Mouse (Mus musculus): ENCODE results near the gene Plxna1. TPM values are rescaled to one million over a fixed set of nuclear protein-coding genes. Genes with fewer than 3 reads are reported as not detected.

Plxna1 gene
- polyA plus RNA-seq, 2 experiments from 2014 or later, result 0.90 to 1.8 TPM

DNA sequence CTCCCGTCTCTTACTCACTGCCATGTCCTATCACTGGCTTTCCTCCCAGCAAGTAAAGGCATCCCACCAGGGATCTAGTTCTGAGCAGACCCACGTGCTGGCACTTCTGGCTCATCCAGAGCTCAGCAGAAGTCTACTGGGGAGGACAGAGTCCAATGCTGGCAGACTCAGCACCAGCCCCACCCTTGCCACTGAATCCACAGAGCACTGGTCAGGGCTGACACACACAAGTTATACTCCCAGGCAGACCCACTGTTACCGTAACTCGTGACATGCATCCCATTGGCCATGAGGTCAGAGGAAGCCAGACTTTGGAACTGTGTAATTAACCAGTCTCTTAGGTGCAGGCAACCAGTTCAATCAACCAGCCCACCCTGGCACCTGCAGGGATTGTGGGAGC, 33.8 kb downstream of the Plxna1 start:
- no peak for ATAC-seq

- ATAC-seq, result no peak
These were observed 34.5 kb downstream of the Plxna1 start for GRCm38 (mm10) chr6:89327746-89328491.

DNA sequence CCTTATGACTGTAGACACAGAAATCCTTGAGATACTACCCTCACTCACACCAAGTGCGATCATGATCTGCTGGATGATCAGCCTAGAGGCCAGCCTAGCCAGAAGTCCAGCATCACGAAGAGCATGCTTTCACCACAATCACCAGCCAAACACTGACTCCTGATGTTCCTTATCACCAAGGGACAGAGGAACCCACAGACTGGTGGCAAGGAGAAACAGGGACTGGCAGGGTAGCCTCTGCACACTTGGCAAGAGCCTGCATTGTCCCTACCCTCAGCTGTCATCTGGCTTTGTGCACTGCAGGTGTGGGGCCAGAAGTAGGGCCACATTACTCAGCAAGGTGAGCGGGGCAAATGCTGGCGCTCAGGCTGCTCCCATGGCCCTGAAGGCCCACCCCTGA, 37.6 kb downstream of the Plxna1 start:
- no peak for ATAC-seq

- ATAC-seq, result no peak
These were observed 47.2 kb downstream of the Plxna1 start for GRCm38 (mm10) chr6:89315263-89315662.

- ATAC-seq, result peak; percentile 49
These were observed 50.9 kb downstream of the Plxna1 start for GRCm38 (mm10) chr6:89311518-89311917.

DNA sequence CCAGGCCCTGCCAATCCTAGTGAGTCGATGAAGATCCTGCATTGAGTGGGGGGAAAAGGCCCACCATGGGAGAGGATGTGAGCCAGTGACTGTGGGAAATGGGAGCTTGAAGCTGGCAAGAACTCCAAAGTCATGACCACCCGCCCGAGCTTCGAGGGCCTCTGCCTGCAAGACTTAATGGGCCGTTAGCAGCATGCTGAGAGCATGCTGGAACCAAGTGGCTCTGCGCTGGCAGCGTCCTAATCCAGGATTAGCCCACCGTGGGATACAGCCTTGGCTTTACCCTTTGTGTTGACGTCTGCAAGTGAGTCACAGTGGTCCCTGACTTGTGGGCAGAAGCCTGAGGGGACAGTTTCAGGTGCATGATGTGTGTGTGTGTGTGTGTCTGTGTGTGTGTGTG, 52.2 kb downstream of the Plxna1 start:
- ATAC-seq, result no peak

GRCm38 (mm10) chr6:89308213-89308973, 54.0 kb downstream of the Plxna1 start:
- no peak for ATAC-seq

GRCm38 (mm10) chr6:89304375-89305058, 57.9 kb downstream of the Plxna1 start:
- ATAC-seq, result no peak

- ATAC-seq, result no peak
These were observed 62.6 kb downstream of the Plxna1 start for GRCm38 (mm10) chr6:89299818-89300217.

- no peak for ATAC-seq
These were observed 65.3 kb downstream of the Plxna1 start for GRCm38 (mm10) chr6:89296909-89297695.

- ATAC-seq, result no peak
These were observed 66.3 kb downstream of the Plxna1 start for GRCm38 (mm10) chr6:89296001-89296709.

DNA sequence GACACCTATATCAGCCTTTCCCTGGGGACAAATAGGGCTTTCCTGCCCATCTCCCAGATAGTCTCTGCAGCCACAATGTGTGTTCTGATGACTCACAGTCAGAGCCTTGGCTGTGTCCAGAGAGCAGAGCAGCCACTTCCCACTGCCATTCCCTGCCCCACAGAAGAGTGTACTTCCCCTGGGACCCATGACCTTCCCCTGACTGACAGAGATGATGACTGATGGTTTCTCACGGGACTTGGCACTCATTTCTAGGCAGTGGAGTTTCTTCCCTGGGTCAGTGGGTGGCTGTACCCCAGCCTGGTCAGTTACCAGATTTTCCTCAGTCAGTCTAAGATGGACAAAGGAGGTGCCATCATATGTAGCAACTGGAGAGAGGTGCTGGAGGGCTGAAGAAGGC, 67.8 kb downstream of the Plxna1 start:
- no peak for ATAC-seq

DNA sequence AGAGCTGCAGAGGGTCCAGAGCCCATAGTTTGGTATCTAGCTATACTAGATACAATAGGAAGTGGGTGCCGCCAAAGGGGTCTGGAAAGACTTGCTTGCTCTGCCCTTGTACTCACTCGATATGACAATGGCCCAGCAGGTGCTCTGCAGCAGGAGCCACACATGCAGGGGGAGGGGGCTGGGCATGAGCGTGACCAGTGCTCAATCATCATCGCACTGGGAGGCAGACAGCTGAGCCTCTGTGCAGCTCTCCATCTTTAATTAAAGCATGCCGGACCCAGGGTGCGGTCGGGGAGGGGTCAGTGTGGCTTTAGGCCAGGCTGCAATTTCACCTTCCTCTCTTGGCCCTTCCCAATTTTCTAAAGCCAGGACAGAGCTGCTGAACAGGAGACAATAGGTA, 70.9 kb downstream of the Plxna1 start:
- no peak for ATAC-seq

GRCm38 (mm10) chr6:89288156-89288555, 74.3 kb downstream of the Plxna1 start:
- ATAC-seq, result peak; percentile 90

DNA sequence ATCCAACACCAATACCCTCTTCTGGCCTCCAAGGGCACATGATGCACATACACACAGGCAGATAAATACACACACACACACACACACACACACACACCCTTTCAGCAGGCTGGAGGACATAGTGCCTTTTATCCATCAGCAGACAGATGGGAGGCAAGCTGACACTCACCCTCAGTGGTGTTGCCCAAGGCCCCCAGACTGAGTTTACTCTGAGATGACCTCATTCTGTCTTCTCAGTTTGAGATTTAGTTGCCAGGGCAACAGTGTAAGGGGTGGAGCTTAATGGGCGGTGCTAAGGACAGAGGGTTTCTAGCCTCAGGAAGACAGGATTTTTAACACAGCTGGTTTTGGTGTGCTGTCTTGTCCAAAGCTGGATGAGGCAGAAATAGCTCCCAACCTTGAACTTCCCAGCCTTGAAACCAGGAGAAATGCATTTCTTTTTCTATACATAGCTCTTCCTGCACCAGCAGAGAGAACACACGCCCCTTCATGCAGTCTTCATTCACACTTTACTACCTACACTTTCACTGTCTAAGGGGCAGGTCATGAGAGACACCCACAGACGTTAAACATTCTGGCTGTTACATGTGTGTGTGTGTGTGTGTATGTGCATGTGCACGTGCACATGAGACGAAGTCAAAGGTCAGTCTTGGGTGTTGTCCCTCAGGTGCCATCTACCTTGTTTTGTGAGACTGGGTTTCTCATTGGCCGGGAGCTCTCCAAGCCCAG, 75.6 kb downstream of the Plxna1 start:
- ATAC-seq, result peak; percentile 81

DNA sequence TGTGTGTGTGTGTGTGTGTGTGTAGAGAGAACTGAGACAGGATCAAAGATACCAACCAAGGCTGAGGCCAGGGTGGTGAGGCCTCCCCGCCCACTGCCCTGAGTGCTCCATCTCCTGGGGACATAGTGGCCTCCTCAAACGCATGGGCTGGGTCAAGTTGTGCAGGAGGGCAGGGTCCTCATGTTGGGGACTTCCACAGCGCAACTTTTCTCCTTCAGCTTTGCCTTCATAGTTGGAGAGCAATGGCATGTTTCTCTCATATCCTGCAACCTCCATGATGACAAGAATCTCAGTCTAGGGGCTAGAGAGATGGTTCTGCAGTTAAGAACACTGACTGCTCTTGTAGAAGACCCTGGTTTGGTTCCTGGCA, 76.1 kb downstream of the Plxna1 start:
- no peak for ATAC-seq

DNA sequence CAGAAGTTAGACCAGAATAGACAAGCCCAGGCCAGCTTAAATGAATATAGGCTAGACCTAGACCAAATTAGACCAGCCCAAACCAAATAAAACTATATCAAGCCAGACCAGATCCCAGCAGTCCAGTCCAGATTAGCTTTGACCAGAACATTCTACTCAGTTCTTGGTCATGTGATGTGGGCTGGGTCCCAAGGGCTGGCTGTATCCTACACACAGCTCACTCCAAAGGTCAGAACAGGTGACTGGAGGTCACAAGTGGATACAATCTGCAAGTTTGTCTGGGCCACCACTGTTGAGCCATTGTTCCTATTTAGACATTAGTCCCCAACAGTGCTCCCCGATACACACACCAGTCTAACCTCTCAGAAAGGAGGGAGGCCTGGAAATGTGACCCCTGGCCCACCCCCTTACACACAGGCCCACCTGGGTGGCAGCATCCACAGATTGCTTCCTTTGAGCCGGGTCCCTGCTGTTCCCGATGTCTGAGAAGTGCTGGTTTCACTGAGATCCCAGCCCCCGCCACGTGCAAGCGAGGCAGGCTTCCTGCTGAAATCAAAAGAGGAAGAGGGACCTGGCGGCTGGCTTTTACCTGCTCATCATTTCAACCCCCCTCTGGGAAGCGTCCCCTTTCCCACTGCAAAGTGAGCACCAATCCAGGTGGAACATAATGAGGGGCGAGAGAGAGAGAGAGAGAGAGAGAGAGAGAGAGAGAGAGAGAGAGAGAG, 76.7 kb downstream of the Plxna1 start:
- ATAC-seq, result no peak

DNA sequence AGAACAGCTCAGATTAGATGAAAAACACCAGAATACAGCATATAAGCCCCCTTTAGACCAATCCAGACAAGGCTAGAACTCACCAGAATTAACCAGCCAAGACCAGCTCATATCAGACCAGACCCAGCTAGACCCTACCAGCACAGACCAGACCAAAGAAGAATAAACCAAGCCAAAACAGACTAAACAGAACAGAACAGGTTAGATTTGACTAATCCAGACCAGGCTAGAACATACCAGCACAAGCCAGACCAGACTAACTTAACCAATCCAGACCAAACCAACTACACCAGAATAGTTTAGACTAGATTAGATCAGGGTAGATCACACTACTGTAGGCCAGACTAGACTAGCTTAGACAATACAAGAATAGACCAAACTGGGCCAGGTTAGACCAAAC, 77.3 kb downstream of the Plxna1 start:
- ATAC-seq, result no peak

DNA sequence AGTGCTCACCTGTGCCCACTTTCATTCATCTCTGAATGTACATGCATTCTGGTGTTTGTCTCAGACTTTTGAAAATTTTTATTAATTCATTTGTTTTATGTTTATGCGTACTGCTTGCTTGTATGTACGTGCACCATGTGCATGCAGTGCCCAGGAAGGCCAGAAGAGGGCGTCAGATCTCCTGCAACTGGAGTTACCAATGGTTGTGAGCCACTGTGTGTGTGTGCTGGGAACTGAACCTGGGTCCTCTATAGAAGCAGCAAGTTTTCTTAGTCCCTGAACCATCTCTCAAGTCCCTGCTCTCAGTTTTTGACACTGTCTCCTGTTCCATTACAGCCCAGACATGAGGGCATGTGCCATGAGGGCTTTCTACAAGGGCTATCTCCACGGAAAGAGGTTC, 79.3 kb downstream of the Plxna1 start:
- ATAC-seq, result no peak

- no peak for ATAC-seq
These were observed 79.8 kb downstream of the Plxna1 start for GRCm38 (mm10) chr6:89282626-89283025.

All from CD4-positive, CD25-positive, alpha-beta regulatory T cell, adult 4 months (primary cell).